14 mouse cellular contexts compared by ENCODE assay signal in the genomic region with DNA sequence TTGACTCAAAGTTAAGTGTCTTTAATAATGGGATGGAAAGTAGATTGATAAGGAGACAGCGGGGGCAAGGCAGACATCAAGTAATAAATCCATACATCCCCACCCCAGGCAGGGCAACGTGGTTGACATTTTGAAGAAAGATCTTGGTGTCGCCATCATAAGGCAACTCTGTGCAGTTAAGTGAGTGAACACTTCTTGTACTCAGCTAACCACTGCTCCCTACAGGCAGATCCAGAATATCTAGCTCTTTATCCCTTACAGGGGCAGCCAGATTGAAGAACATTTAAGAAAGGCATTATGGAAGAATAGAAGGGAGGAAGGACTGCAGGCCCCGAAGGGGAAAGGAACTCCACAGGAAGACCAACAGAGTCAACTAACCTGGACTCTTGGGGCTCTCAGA. TPM values are rescaled to one million over a fixed set of nuclear protein-coding genes. Genes with fewer than 3 reads are reported as not detected.
A peak's percentile ranks its signal among the peaks of the same experiment; 100 is the strongest.
DNase-seq lines count a peak whose midpoint lies in the region; TF ChIP-seq lines count a peak whose summit lies in the region.
"Had no signal": no experiment of that assay in that cellular context is flagged by ENCODE, and none has a peak within 500 bp of the region (broad histone marks: within the 10 kb centered on the region; RNA-seq: fewer than 3 reads in every experiment).

No protein-coding gene starts in this region.

- no peak for DNase-seq in layer of hippocampus, adult 2 months (ENCODE audit: low spot score in 2 of 2)
- no peak for DNase-seq in layer of hippocampus, postnatal 36 days
- DNase-seq in heart, adult 8-10 months (ENCODE audit: low spot score): peak; percentile 50
- DNase-seq in kidney, adult 9 months: peak; percentile 54
- DNase-seq in lung, postnatal 36 days: peak; percentile 71
- no peak for DNase-seq in urinary bladder, postnatal 14 days (ENCODE audit: low spot score)
- no peak for DNase-seq in right cerebral cortex, postnatal 14 days
- DNase-seq: adrenal gland, postnatal 25 days; cerebellum, adult 8-10 months; right cerebral cortex, postnatal 25 days; thymus, adult 18-20 months had no signal

- peak; percentile 68 for TF ChIP-seq CTCF in layer of hippocampus, adult 2 months (conservative IDR thresholded peaks at IDR 0.05)

- no peak overlapping the region for H3K4me3 ChIP-seq in layer of hippocampus, adult 2 months
- H3K4me3 ChIP-seq: embryonic facial prominence, embryonic 15.5 days had no signal

- no peak overlapping the region for H3K27ac ChIP-seq in layer of hippocampus, adult 2 months
- H3K27ac ChIP-seq: embryonic facial prominence, embryonic 15.5 days had no signal

RNA-seq across cellular contexts. Expression of a gene that starts 4.4 kb away (rescaled TPM):
- total RNA-seq in layer of hippocampus, adult 2 months (2021): not detected
- not detected for total RNA-seq in layer of hippocampus, postnatal 36 days (2021)
- total RNA-seq in heart, adult 8-10 months (2022): not detected
- total RNA-seq: left cerebral cortex, postnatal 36 days; MEL had no signal

Comparison
In these comparisons a context has a peak if more than half of its experiments do, and no peak if none do; other contexts are left out.
1. DNase-seq: peak in heart, adult 8-10 months (single experiment), kidney, adult 9 months (single experiment) and lung, postnatal 36 days (single experiment); none in layer of hippocampus, adult 2 months (0 of 2), layer of hippocampus, postnatal 36 days (0 of 2), urinary bladder, postnatal 14 days (single experiment) and right cerebral cortex, postnatal 14 days (single experiment).